Mouse (Mus musculus) E14TG2a.4 (cell line): ENCODE measurements around the gene Glis3.

Experiments
- CTCF ChIP-seq: conservative IDR thresholded peaks from 2 replicates; pipeline ENCODE4 v1.5.1; 2014; ENCODE audit warnings: low read length
- NANOG ChIP-seq: IDR thresholded peaks from 2 replicates; pipeline ENCODE4 v1.6.1; 2014; ENCODE audit warnings: borderline replicate concordance, low read length, mixed read lengths

DNA sequence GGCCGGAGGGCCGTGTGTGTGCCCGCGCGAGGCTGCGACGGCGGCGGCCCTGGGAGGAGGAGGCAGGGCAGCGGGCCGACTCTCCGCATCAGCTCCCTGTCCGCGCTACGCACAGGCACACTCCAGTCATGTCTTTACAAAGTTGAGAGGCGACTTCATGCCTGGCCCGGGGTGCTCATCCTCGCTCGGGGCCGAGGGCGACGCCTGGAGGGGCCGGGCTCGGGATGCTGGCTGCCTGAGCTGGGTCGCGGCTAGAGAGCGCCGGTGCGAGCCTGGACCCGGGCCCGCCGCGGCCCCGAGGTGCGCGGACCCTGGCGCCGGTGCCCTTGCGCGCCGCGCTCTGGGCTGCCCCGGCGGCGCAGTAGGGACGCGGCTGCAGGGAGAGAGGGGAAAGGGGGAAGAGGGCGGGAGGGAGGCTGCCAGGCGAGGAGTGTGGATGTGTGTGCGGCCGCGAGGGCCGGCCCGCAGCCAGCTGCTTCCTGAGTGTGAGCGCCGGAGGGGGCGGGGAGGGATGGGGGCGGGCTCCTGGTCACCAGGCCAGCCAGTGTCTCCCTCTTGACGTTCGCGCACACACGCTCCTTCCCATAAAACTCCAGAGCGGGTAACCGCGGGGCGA lies at the start of gene Glis3:
- TF ChIP-seq CTCF (no peak), NANOG (no peak)
